Mouse (Mus musculus) cortical plate, adult 2 months (tissue): ENCODE data around the gene Grtp1.

Experiments used
- CTCF ChIP-seq: fragments of 200-500 bp; IDR thresholded peaks from 2 replicates; pipeline ENCODE4 v1.5.1; 2011; ENCODE audit warnings: mild to moderate bottlenecking, control low read depth, low read length; ENCODE audit not compliant: insufficient read depth; ENCODE audit errors: extremely low read depth
- POLR2A ChIP-seq: fragments of 200-500 bp; IDR thresholded peaks from 2 replicates; pipeline ENCODE4 v1.6.1; 2011; ENCODE audit warnings: mild to moderate bottlenecking, low read length, control low read depth; ENCODE audit not compliant: insufficient read depth; ENCODE audit errors: extremely low read depth

DNA sequence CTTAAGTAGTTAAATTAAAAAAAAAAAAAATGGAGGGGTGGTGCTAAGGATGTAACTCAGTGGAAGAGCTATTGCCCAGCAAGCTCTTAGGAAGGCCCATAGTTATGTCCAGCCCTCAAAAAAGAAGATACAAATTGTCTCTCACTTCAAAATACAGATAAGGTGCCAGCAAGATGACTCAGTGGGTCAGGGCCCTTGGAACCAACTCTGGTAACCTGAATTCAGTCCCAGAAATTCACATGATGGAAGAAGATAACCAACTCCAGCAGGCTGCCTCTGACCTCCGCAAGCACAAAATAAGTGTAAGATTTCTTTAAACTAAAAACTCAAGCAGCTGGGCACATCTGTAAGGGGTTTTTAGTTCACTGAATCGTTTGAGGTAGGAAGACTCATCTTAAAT is 51.9 kb downstream of the Grtp1 start:
- TF ChIP-seq POLR2A (no peak), CTCF (no peak)
